Mouse (Mus musculus): ENCODE measurements around the gene Wdr5.

The Wdr5 gene

GRCm38 (mm10) chr2:27552620-27553287, 37.8 kb downstream of the Wdr5 start:
- DNase-seq = peak; percentile 64

GRCm38 (mm10) chr2:27554308-27554707, 39.4 kb downstream of the Wdr5 start:
- no peak for DNase-seq

- DNase-seq = no peak
Measured at GRCm38 (mm10) chr2:27556921-27557320, 42.0 kb downstream of the Wdr5 start.

GRCm38 (mm10) chr2:27560708-27561123, 45.8 kb downstream of the Wdr5 start:
- no peak for DNase-seq

- DNase-seq = no peak
Measured at GRCm38 (mm10) chr2:27561159-27561558, 46.2 kb downstream of the Wdr5 start.

- DNase-seq = no peak
Measured at GRCm38 (mm10) chr2:27561829-27562228, 46.9 kb downstream of the Wdr5 start.

- DNase-seq = no peak
Measured at GRCm38 (mm10) chr2:27563641-27564148, 48.7 kb downstream of the Wdr5 start.

- DNase-seq = no peak
Measured at GRCm38 (mm10) chr2:27564694-27565093, 49.7 kb downstream of the Wdr5 start.

- no peak for DNase-seq
Measured at GRCm38 (mm10) chr2:27565316-27566103, 50.6 kb downstream of the Wdr5 start.

GRCm38 (mm10) chr2:27570856-27571255, 55.9 kb downstream of the Wdr5 start:
- no peak for DNase-seq

GRCm38 (mm10) chr2:27572261-27572793, 57.4 kb downstream of the Wdr5 start:
- no peak for DNase-seq

GRCm38 (mm10) chr2:27572928-27573627, 58.1 kb downstream of the Wdr5 start:
- no peak for DNase-seq

- DNase-seq = no peak
Measured at GRCm38 (mm10) chr2:27573628-27573966, 58.6 kb downstream of the Wdr5 start.

- no peak for DNase-seq
Measured at GRCm38 (mm10) chr2:27576416-27576815, 61.5 kb downstream of the Wdr5 start.

GRCm38 (mm10) chr2:27578552-27578951, 63.6 kb downstream of the Wdr5 start:
- no peak for DNase-seq

- DNase-seq = no peak
Measured at GRCm38 (mm10) chr2:27582112-27582511, 67.2 kb downstream of the Wdr5 start.

GRCm38 (mm10) chr2:27583019-27583418, 68.1 kb downstream of the Wdr5 start:
- DNase-seq = no peak

GRCm38 (mm10) chr2:27584546-27584945, 69.6 kb downstream of the Wdr5 start:
- no peak for DNase-seq

Measured in thymus, postnatal 25 days (tissue).